Mouse (Mus musculus) thymus, postnatal 14 days (tissue): ENCODE results near the gene Gm11541.

Experiments
- DNase-seq: peaks from one replicate; pipeline ENCODE4 v3.0.0; 2021

The Gm11541 gene

GRCm38 (mm10) chr11:94704472-94704871, at the start of gene Gm11541:
Gene Gm11541 (minus strand): TSS chr11:94704499.
- DNase-seq: no peak

GRCm38 (mm10) chr11:94752946-94753713, 48.8 kb upstream of the Gm11541 start:
- peak; percentile 17 for DNase-seq

GRCm38 (mm10) chr11:94741732-94742272, 37.5 kb upstream of the Gm11541 start, which contains the start of gene Cdc34b:
Gene Cdc34b (plus strand): TSS chr11:94741782.
- DNase-seq: no peak

GRCm38 (mm10) chr11:94735746-94736145, 31.4 kb upstream of the Gm11541 start:
- no peak for DNase-seq

- peak; percentile 54 for DNase-seq
These were observed 28.5 kb upstream of the Gm11541 start for GRCm38 (mm10) chr11:94732773-94733172.

GRCm38 (mm10) chr11:94731229-94731628, 26.9 kb upstream of the Gm11541 start:
- DNase-seq: no peak

GRCm38 (mm10) chr11:94730261-94730660, 26.0 kb upstream of the Gm11541 start:
- DNase-seq: peak; percentile 75

- no peak for DNase-seq
These were observed 25.3 kb upstream of the Gm11541 start for GRCm38 (mm10) chr11:94729565-94729964.

GRCm38 (mm10) chr11:94728545-94728944, 24.2 kb upstream of the Gm11541 start:
- no peak for DNase-seq

- DNase-seq: no peak
These were observed 23.0 kb upstream of the Gm11541 start for GRCm38 (mm10) chr11:94727306-94727705.

GRCm38 (mm10) chr11:94719216-94719615, 14.9 kb upstream of the Gm11541 start:
- DNase-seq: peak; percentile 54

- DNase-seq: no peak
These were observed 14.0 kb upstream of the Gm11541 start for GRCm38 (mm10) chr11:94718113-94718909.

- no peak for DNase-seq
These were observed 12.9 kb upstream of the Gm11541 start for GRCm38 (mm10) chr11:94717239-94717638.

GRCm38 (mm10) chr11:94716754-94717153, 12.5 kb upstream of the Gm11541 start:
- peak; percentile 66 for DNase-seq

- no peak for DNase-seq
These were observed 11.3 kb upstream of the Gm11541 start for GRCm38 (mm10) chr11:94715622-94716021.

GRCm38 (mm10) chr11:94713246-94713860, 9.1 kb upstream of the Gm11541 start:
- DNase-seq: no peak

- DNase-seq: peak; percentile 55
These were observed 279 bp downstream of the Gm11541 start for GRCm38 (mm10) chr11:94704020-94704419.

- DNase-seq: no peak
These were observed 2.1 kb downstream of the Gm11541 start for GRCm38 (mm10) chr11:94702216-94702610.

- DNase-seq: peak; percentile 27
These were observed 2.7 kb downstream of the Gm11541 start for GRCm38 (mm10) chr11:94701401-94702215.

- no peak for DNase-seq
These were observed 4.9 kb downstream of the Gm11541 start for GRCm38 (mm10) chr11:94699399-94699798.

- DNase-seq: peak; percentile 77
These were observed 6.4 kb downstream of the Gm11541 start for GRCm38 (mm10) chr11:94697703-94698464.
